Mouse (Mus musculus) left cerebral cortex, adult 9 months (tissue): ENCODE results near the gene Ccdc13.

Experiments
- DNase-seq, 2 experiments: peaks; one replicate each; pipeline ENCODE4 v3.0.0; 2022; ENCODE audit warnings: low spot score in 2 of 2

Ccdc13 gene

GRCm38 (mm10) chr9:121807546-121807945 lies 31.7 kb downstream of the Ccdc13 start:
- no peak for DNase-seq

- no peak for DNase-seq
Measured at GRCm38 (mm10) chr9:121802747-121803146, 36.5 kb downstream of the Ccdc13 start.

GRCm38 (mm10) chr9:121798887-121799520 lies 40.3 kb downstream of the Ccdc13 start:
- DNase-seq, result no peak

GRCm38 (mm10) chr9:121797722-121798121 lies 41.5 kb downstream of the Ccdc13 start:
- DNase-seq, result no peak

GRCm38 (mm10) chr9:121794972-121795539 lies 44.2 kb downstream of the Ccdc13 start:
- no peak for DNase-seq

- DNase-seq, result peak in 1 of 2 experiments; percentile 30
Measured at GRCm38 (mm10) chr9:121791757-121792521, 47.3 kb downstream of the Ccdc13 start, which contains the start of gene Hhatl. Gene Hhatl (minus strand): TSS chr9:121792507.

GRCm38 (mm10) chr9:121791206-121791605 lies 48.1 kb downstream of the Ccdc13 start:
- DNase-seq, result peak in 1 of 2 experiments; percentile 59

- DNase-seq, result no peak
Measured at GRCm38 (mm10) chr9:121786359-121786758, 52.9 kb downstream of the Ccdc13 start.

GRCm38 (mm10) chr9:121785261-121785660 lies 54.0 kb downstream of the Ccdc13 start:
- DNase-seq, result no peak

GRCm38 (mm10) chr9:121784801-121785200 lies 54.5 kb downstream of the Ccdc13 start:
- no peak for DNase-seq

GRCm38 (mm10) chr9:121778066-121778624 lies 61.1 kb downstream of the Ccdc13 start:
- peak; percentile 78 to 88 for DNase-seq

- peak in 1 of 2 experiments; percentile 75 for DNase-seq
Measured at GRCm38 (mm10) chr9:121777484-121778065, 61.7 kb downstream of the Ccdc13 start, which contains the start of gene Klhl40. Gene Klhl40 (plus strand): TSS chr9:121777607.

- peak in 1 of 2 experiments; percentile 66 for DNase-seq
Measured at GRCm38 (mm10) chr9:121776511-121776910, 62.8 kb downstream of the Ccdc13 start.

- DNase-seq, result no peak
Measured at GRCm38 (mm10) chr9:121775951-121776350, 63.3 kb downstream of the Ccdc13 start.

- DNase-seq, result no peak
Measured at GRCm38 (mm10) chr9:121772412-121772811, 66.8 kb downstream of the Ccdc13 start.

- DNase-seq, result no peak
Measured at GRCm38 (mm10) chr9:121765166-121765855, 74.0 kb downstream of the Ccdc13 start.

- DNase-seq, result no peak
Measured at GRCm38 (mm10) chr9:121763716-121764115, 75.5 kb downstream of the Ccdc13 start.

GRCm38 (mm10) chr9:121762761-121763160 lies 76.5 kb downstream of the Ccdc13 start:
- no peak for DNase-seq

GRCm38 (mm10) chr9:121762248-121762647 lies 77.0 kb downstream of the Ccdc13 start:
- DNase-seq, result no peak

- DNase-seq, result no peak
Measured at GRCm38 (mm10) chr9:121761787-121762186, 77.5 kb downstream of the Ccdc13 start.

- DNase-seq, result no peak
Measured at GRCm38 (mm10) chr9:121761091-121761665, 78.1 kb downstream of the Ccdc13 start.
